Mouse (Mus musculus): ENCODE measurements around the gene Thrb. TPM values are rescaled to one million over a fixed set of nuclear protein-coding genes. Genes with fewer than 3 reads are reported as not detected.

The Thrb gene
- polyA plus RNA-seq, 1 experiment from 2014 or later = 0.53 TPM

DNA sequence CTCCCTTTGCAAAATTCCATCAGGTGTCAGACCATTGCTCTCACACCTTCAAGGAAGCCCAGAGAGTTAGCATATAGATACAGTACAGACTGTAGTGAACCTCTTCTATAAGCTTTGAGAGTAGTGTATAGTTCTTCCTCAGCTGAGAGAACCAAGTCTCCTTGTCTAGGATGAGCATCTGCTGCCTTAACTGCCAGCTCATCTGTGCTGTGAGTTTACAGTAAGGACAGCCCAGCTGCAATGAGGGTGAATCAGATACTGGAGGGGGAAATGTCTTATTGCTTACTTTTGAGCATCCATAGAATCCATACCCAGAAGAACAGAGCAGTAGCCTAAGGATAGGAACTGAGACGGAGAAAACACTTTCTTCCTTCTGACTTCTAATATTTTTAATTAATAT lies 367.8 kb downstream of the Thrb start:
- no peak overlapping the region for H3K27ac ChIP-seq (replicated peaks)
- H3K9ac ChIP-seq = no peak overlapping the region
- H3K4me3 ChIP-seq = no peak overlapping the region
- no peaks in the 10 kb centered on the region for H3K27me3 ChIP-seq
- no peaks in the 10 kb centered on the region for H3K36me3 ChIP-seq
- H3K9me3 ChIP-seq = no peaks in the 10 kb centered on the region
- no peaks in the 10 kb centered on the region for H3K4me1 ChIP-seq (replicated peaks)
- WGBS = 85% methylated on average over 1 of the region's 1 CpGs
- no peak for ATAC-seq (ENCODE audit: low read depth)
- H3K4me2 ChIP-seq = no peak overlapping the region

DNA sequence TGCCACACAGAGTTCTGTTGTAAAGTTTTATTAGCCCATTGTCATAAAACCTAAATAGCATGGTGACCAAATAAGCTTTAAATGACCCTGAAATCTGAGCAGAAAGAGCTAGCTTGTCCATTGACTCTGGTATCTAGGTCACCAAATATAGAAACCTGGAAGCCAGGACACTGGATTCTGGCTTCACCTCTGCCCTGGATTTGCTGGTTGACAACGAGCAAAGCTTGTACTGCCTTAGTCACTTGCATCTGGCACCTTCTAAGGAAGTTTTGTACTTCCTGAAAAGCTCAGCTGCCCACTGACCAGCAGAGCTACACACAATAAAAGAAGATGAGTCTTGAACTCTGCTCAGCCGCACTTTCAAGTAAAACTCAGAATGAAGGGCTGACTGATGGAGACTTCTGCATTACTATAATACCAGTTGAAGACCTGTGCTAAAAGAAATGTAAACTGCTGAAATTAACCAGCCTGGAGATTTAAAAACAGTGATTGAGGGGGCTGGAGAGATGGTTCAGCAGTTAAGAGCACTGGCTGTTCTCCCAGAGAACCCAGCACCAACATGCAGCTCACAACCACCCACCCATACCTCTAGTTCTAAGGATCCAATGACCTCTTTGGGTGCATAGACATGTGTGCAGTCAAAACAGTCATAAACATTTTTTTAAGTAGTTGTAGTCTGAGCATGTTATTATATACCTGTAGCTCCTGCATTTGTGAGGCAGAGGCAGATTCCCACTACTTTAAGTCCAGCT lies 369.3 kb downstream of the Thrb start:
- Histone ChIP-seq H3K4me3 (no peak overlapping the region), H3K9ac (no peak overlapping the region), H3K27me3 (no peaks in the 10 kb centered on the region), H3K9me3 (no peaks in the 10 kb centered on the region), H3K4me1 (replicated peaks) (no peaks in the 10 kb centered on the region), H3K27ac (replicated peaks) (no peak overlapping the region), H3K36me3 (no peaks in the 10 kb centered on the region), H3K4me2 (no peak overlapping the region)
- no peak for ATAC-seq (ENCODE audit: low read depth)
- 62% methylated on average over 2 of the region's 2 CpGs for WGBS

DNA sequence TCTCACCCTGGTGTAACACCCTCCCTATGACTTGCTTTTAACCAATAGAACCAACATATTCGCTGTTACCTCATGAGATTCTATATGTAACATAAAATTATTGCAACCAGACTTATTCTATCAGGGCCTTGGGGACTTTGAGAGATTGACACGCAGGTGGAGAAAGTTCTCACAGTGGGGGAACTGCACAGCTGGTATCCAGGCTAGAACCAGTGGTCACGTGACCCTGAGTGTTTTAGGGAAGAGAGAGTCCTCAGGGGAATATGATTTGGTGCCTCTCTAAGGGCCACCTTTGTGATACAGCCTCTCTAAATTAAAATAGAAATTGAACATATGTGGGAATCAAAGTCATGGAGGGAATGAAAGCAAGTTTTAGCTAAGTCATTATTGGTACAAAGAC lies 371.9 kb downstream of the Thrb start:
- Histone ChIP-seq H3K9ac (no peak overlapping the region), H3K36me3 (no peaks in the 10 kb centered on the region), H3K27me3 (no peaks in the 10 kb centered on the region), H3K4me3 (no peak overlapping the region), H3K27ac (replicated peaks) (no peak overlapping the region), H3K4me1 (replicated peaks) (no peaks in the 10 kb centered on the region), H3K9me3 (no peaks in the 10 kb centered on the region), H3K4me2 (no peak overlapping the region)
- no peak for ATAC-seq (ENCODE audit: low read depth)
- 80% methylated on average over 3 of the region's 3 CpGs for WGBS

DNA sequence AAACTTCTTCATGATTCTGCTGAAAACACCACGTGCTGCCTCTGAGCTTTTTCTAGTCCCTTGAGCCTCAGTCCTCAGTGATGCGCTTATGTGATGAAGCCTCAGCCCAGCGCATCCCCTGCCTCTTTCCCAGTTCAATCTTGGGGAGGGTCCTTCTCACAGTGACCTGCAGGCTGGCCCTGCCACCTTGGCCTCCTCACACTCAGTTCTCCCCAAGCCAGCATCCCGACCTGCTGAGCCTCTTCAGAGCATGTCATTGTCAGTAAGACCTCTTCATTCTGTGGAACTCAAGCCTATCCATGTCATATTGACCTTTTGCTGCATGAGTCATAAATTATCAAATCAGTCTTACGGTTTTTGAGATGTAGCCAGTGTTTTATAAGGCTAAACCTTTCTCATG lies 376.5 kb downstream of the Thrb start:
- Histone ChIP-seq H3K4me2 (no peak overlapping the region), H3K27me3 (no peaks in the 10 kb centered on the region), H3K9ac (no peak overlapping the region), H3K4me1 (replicated peaks) (no peaks in the 10 kb centered on the region), H3K9me3 (no peaks in the 10 kb centered on the region), H3K36me3 (no peaks in the 10 kb centered on the region), H3K4me3 (no peak overlapping the region), H3K27ac (replicated peaks) (no peak overlapping the region)
- no peak for ATAC-seq (ENCODE audit: low read depth)
- WGBS = 86% methylated on average over 5 of the region's 5 CpGs

DNA sequence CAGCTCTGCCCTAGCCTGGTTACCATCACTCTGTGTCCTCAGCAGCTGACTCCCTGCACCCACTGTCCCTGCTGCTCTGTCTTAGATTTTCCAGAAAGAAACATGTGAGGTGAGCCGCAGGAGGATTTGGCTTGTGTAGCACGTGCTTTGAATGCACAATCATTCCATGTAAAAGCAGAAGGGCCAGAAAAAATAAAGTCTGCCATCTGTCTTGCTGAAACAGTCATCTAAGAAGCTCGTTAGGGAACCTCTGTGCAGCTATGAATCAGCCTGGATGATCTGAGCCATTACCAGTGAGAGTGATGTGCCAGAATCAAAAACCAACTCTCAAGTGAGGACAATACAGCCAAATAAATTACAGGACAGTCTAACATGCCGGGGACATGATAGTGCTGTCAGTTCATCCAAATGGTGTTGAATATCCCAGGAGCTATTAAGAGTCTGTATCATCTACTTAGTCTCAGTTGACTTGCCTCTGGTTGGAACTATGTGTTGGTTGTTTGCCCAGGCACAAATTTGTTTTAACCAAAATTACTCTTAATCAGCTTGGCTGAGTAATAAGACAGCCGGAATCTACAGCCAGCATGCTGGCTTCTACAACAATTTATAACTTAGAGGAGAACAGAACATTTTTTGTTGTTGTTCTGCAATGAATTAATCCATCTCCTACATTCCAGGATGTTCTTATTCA lies 402.2 kb downstream of the Thrb start:
- no peaks in the 10 kb centered on the region for H3K36me3 ChIP-seq
- 61% methylated on average over 5 of the region's 5 CpGs for WGBS
- no peak overlapping the region for H3K9ac ChIP-seq
- 0 out of 2 replicates have a peak, but pooled peaks cover 11% of the 10 kb centered on the region for H3K9me3 ChIP-seq
- H3K27ac ChIP-seq (replicated peaks) = no peak overlapping the region
- no peaks in the 10 kb centered on the region for H3K27me3 ChIP-seq
- H3K4me2 ChIP-seq = no peak overlapping the region
- peak; percentile 72; the same call in 1 of the 2 replicates for ATAC-seq (ENCODE audit: low read depth)
- H3K4me1 ChIP-seq (replicated peaks) = no peaks in the 10 kb centered on the region
- H3K4me3 ChIP-seq = no peak overlapping the region

All from neural tube, embryonic 13.5 days (tissue).